ENCODE assay signal across 21 mouse cellular contexts in genomic region chr17:15183800-15184199, GRCm38 (mm10).
DNase-seq lines count a peak whose midpoint lies in the region; ATAC-seq and TF ChIP-seq lines count a peak whose summit lies in the region.
"Had no signal": no experiment of that assay in that cellular context is flagged by ENCODE, and none has a peak within 500 bp of the region (broad histone marks: within the 10 kb centered on the region; RNA-seq: fewer than 3 reads in every experiment).

No protein-coding gene starts in this region.

- no peaks in the 10 kb centered on the region for H3K4me1 ChIP-seq in heart, postnatal 0 days (ENCODE audit: control insufficient read depth, insufficient read depth)
- no peaks in the 10 kb centered on the region for H3K4me1 ChIP-seq in lung, postnatal 0 days (ENCODE audit: insufficient read depth, low read depth, low read length)
- H3K4me1 ChIP-seq in liver, embryonic 14.5 days (replicated peaks; ENCODE audit: control insufficient read depth in 2 of 2, insufficient read depth in 2 of 2, low read length in 1 of 2), result no peaks in the 10 kb centered on the region
- H3K4me1 ChIP-seq: embryonic facial prominence, embryonic 12.5 days; liver, embryonic 15.5 days had no signal

- 71% methylated on average over 6 of the region's 6 CpGs for WGBS in heart, postnatal 0 days
- 48% methylated on average over 6 of the region's 6 CpGs for WGBS in lung, postnatal 0 days
- WGBS in liver, embryonic 14.5 days (ENCODE audit: insufficient replicate concordance), result 67% methylated on average over 6 of the region's 6 CpGs

- no peak overlapping the region for H3K4me2 ChIP-seq in heart, postnatal 0 days (ENCODE audit: low read depth, low read length)
- no peak overlapping the region for H3K4me2 ChIP-seq in lung, postnatal 0 days (replicated peaks; ENCODE audit: low read depth, low read length)
- H3K4me2 ChIP-seq in liver, embryonic 14.5 days (ENCODE audit: low read depth), result no peak overlapping the region
- H3K4me2 ChIP-seq: embryonic facial prominence, embryonic 12.5 days; kidney, embryonic 15.5 days; liver, embryonic 15.5 days; midbrain, embryonic 12.5 days; neural tube, embryonic 12.5 days had no signal

- no peak for DNase-seq in heart, postnatal 0 days (ENCODE audit: low spot score)
- DNase-seq in heart, postnatal 4 days, result no peak
- no peak for DNase-seq in lung, postnatal 0 days (ENCODE audit: low spot score)
- DNase-seq in lung, adult 18-20 months, result no peak
- no peak for DNase-seq in liver, embryonic 14.5 days (ENCODE audit: low read depth in 3 of 3, low spot score in 3 of 3)
- no peak for DNase-seq in urinary bladder, postnatal 36 days (ENCODE audit: low spot score in 2 of 2)
- DNase-seq: adrenal gland, adult 8-10 months; cerebellum, adult 9-10 months; heart, adult 18-20 months; spleen, adult 18-20 months; thymus, adult 18-20 months; thymus, postnatal 4 days had no signal

- no peak overlapping the region for H3K9ac ChIP-seq in heart, postnatal 0 days (replicated peaks; ENCODE audit: low read depth, low read length)
- H3K9ac ChIP-seq in lung, postnatal 0 days (replicated peaks; ENCODE audit: low read depth), result no peak overlapping the region
- H3K9ac ChIP-seq in liver, embryonic 14.5 days (replicated peaks), result no peak overlapping the region
- H3K9ac ChIP-seq: embryonic facial prominence, embryonic 12.5 days; kidney, embryonic 15.5 days; liver, embryonic 15.5 days; midbrain, embryonic 12.5 days; neural tube, embryonic 12.5 days had no signal

- 0 out of 2 replicates have a peak, but pooled peaks cover 2% of the 10 kb centered on the region for H3K27me3 ChIP-seq in heart, postnatal 0 days (ENCODE audit: control insufficient read depth, insufficient read depth, low read length)
- H3K27me3 ChIP-seq in lung, postnatal 0 days (replicated peaks; ENCODE audit: insufficient read depth, low read length), result no peaks in the 10 kb centered on the region
- H3K27me3 ChIP-seq in liver, embryonic 14.5 days (ENCODE audit: control insufficient read depth, insufficient read depth, low read length), result no peaks in the 10 kb centered on the region; the same call in 1 of the 2 replicates
- H3K27me3 ChIP-seq: embryonic facial prominence, embryonic 12.5 days; liver, embryonic 15.5 days; midbrain, embryonic 12.5 days had no signal

- no peaks in the 10 kb centered on the region for H3K36me3 ChIP-seq in heart, postnatal 0 days (replicated peaks; ENCODE audit: control insufficient read depth, insufficient read depth, low read length)
- H3K36me3 ChIP-seq in lung, postnatal 0 days (ENCODE audit: insufficient read depth, low read length), result no peaks in the 10 kb centered on the region
- no peaks in the 10 kb centered on the region for H3K36me3 ChIP-seq in liver, embryonic 14.5 days (replicated peaks; ENCODE audit: control insufficient read depth, insufficient read depth, low read depth)
- H3K36me3 ChIP-seq: embryonic facial prominence, embryonic 12.5 days; kidney, embryonic 15.5 days; limb, embryonic 10.5 days; liver, embryonic 15.5 days; midbrain, embryonic 12.5 days; neural tube, embryonic 12.5 days had no signal

- TF ChIP-seq CTCF in heart, postnatal 0 days (IDR thresholded peaks at IDR 0.05; ENCODE audit: low read depth), result peak; percentile 11; the same call in 1 of the 2 replicates
- TF ChIP-seq CTCF in lung, postnatal 0 days (IDR thresholded peaks at IDR 0.05), result peak; percentile 45; the same call in 1 of the 2 replicates
- TF ChIP-seq CTCF in liver, embryonic 14.5 days (IDR thresholded peaks at IDR 0.05; ENCODE audit: low read depth), result 0 out of 2 replicates have a peak, but pooled peaks have one; percentile 6

- H3K27ac ChIP-seq in heart, postnatal 0 days (ENCODE audit: low read depth), result no peak overlapping the region
- no peak overlapping the region for H3K27ac ChIP-seq in lung, postnatal 0 days (ENCODE audit: low read length)
- no peak overlapping the region for H3K27ac ChIP-seq in liver, embryonic 14.5 days
- H3K27ac ChIP-seq: embryonic facial prominence, embryonic 12.5 days; kidney, embryonic 15.5 days; limb, embryonic 10.5 days; liver, embryonic 15.5 days; midbrain, embryonic 12.5 days; neural tube, embryonic 12.5 days had no signal

- no peak for TF ChIP-seq EP300 in heart, postnatal 0 days (IDR thresholded peaks at IDR 0.05; ENCODE audit: low read depth)
- TF ChIP-seq EP300 in lung, postnatal 0 days (IDR thresholded peaks at IDR 0.05), result no peak
- no peak for TF ChIP-seq EP300 in liver, embryonic 14.5 days (IDR thresholded peaks at IDR 0.05; ENCODE audit: low read depth)

- no peaks in the 10 kb centered on the region for H3K9me3 ChIP-seq in heart, postnatal 0 days (replicated peaks; ENCODE audit: control insufficient read depth, low read length)
- H3K9me3 ChIP-seq in lung, postnatal 0 days (ENCODE audit: low read length), result no peaks in the 10 kb centered on the region
- H3K9me3 ChIP-seq in liver, embryonic 14.5 days (ENCODE audit: control insufficient read depth, low read length), result no peaks in the 10 kb centered on the region
- H3K9me3 ChIP-seq: embryonic facial prominence, embryonic 12.5 days; kidney, embryonic 15.5 days; limb, embryonic 10.5 days; liver, embryonic 15.5 days; midbrain, embryonic 12.5 days; neural tube, embryonic 12.5 days had no signal

- no peak for ATAC-seq in heart, postnatal 0 days (ENCODE audit: insufficient read depth, low read depth)
- ATAC-seq in lung, postnatal 0 days, result peak; percentile 35; the same call in 1 of the 2 replicates
- no peak for ATAC-seq in liver, embryonic 14.5 days (ENCODE audit: insufficient read depth)
- no peak for ATAC-seq in frontal cortex, adult (ENCODE audit: low TSS enrichment)
- ATAC-seq: forebrain, embryonic 14.5 days had no signal

- no peak overlapping the region for H3K4me3 ChIP-seq in heart, postnatal 0 days (ENCODE audit: low read depth, low read length)
- H3K4me3 ChIP-seq in lung, postnatal 0 days (ENCODE audit: low read depth, low read length), result no peak overlapping the region
- no peak overlapping the region for H3K4me3 ChIP-seq in liver, embryonic 14.5 days (ENCODE audit: insufficient read depth in 1 of 2, low read depth in 2 of 2, low read length in 2 of 2)
- H3K4me3 ChIP-seq: embryonic facial prominence, embryonic 12.5 days; erythroblast, embryonic 14.5 days; kidney, embryonic 15.5 days; limb, embryonic 10.5 days; liver, embryonic 15.5 days; midbrain, embryonic 12.5 days; neural tube, embryonic 12.5 days had no signal
